Mouse (Mus musculus) C2C12 (cell line): ENCODE data around the gene Creb1.

ENCODE experiments used
- CTCF ChIP-seq: IDR thresholded peaks from one replicate; pipeline ENCODE4 v1.5.1; 2011; ENCODE audit not compliant: control insufficient read depth, insufficient read depth, insufficient read length
- MAX ChIP-seq: IDR thresholded peaks from one replicate; pipeline ENCODE4 v1.6.1; 2011; ENCODE audit warnings: mild to moderate bottlenecking, control low read depth
- MYOD1 ChIP-seq: IDR thresholded peaks from one replicate; pipeline ENCODE4 v1.6.1; 2011; ENCODE audit warnings: low read depth; ENCODE audit not compliant: control insufficient read depth, insufficient read length

- TF ChIP-seq CTCF (no peak), MYOD1 (no peak), MAX (no peak)
Measured at GRCm38 (mm10) chr1:64616531-64616880, 84.1 kb downstream of the Creb1 start.
